Mouse (Mus musculus) adrenal gland (tissue): ENCODE measurements around the gene Spryd3.
"Not testable (repeated sequence)": the region's sequence is repeated elsewhere in the genome, so short reads cannot be mapped to it uniquely, and the experiment has no call there.

Source experiments
- intact Hi-C: fragments of 180-260 bp; cut with DNase I; formaldehyde crosslinking; loops from one replicate; pipeline ENCODE4 v1.15.1; 2025
- long read RNA-seq, 2 experiments: library from polyadenylated mRNA; unstranded; transcript quantifications; one replicate each; pipeline ENCODE4 v2.0.0; 2020; ENCODE audit warnings: borderline replicate concordance in 1 of 2; ENCODE audit not compliant: insufficient replicate concordance in 1 of 2

Spryd3 gene
- long read RNA-seq, experiment 1, transcript Spryd3-203 (11 exons, 2,456 nt) = major isoform, 11 of 14 reads
- long read RNA-seq, experiment 1, partial matches to known transcripts = 2 of 14 reads
- long read RNA-seq, experiment 1, other reads (novel, unspliced or antisense) = 1 of 14 reads
- long read RNA-seq, experiment 2, partial matches to known transcripts = 0 of 4 reads
- long read RNA-seq, experiment 2, other reads (novel, unspliced or antisense) = 0 of 4 reads

DNA sequence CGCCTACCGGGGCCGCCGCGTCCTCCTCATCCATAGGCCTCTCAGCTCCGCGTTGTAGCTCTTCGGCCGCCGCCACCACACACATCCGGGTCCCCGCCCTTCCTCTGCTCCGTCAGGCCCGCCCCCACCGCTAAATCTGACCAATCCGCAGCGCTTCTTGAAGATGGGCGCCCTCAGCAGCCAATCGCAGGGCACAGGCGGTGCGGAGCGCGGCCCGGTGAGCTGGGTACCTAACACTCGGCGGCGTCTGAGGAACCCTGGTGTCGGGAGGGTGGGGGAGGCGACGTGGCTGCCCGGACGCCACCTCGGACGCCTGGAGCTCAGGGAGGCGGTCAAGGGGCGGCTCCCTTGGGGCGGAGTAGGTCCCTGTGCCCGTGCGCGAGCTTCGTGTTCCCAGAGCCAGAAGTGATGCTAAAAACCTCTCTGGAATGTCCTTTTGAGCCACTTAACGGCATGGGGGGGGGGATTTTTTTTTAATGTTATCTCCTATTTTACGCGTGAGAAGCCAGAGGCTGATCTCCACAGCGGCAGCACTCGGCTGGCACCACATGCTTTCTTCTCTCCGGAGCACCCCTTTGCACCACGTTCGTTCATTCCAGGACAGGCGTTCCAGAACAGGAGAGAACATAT, at the start of gene Spryd3:
Gene Spryd3 (minus strand): TSS at position 106 of the 630 bp plus-strand sequence.
- intact Hi-C loops = no loop called here

DNA sequence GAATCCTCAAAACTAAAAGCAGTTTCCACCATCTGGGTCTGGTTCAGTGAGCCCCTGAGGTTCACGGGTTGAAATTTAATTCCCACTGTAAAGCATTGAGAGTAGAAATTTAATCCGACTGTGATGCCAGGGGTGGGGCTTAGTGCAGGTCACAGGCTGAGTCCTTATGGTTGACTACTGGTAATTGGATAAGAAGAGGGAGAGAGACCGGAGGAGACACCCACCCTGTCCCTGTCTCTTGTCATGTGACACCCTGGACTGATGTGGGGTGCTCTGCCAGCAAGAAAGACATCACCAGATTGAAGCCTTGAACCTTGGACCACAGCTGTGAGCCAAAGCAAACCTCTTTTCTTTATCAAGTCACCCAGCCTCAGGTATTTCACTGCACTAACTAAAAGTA, 47.0 kb upstream of the Spryd3 start:
- intact Hi-C loops = no loop called here

DNA sequence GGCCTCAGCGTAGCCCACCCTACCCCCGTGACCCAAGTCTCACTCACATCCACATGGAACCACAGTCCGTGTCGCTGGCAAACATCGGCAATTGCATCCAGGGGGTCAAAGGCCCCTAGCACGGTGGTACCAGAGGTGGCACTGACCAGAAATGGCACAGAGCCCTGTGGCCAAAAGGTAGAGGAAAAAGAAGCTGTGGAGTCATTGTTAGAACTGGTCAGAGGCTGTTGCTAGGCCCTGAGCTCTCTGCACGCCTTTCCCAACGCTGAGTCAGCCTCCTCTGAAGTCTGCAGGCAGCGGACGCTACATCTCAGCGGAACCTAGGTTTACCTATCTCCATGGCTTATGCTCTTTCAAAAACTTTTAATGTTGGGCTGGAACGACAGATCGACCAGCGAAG, 43.9 kb upstream of the Spryd3 start:
- intact Hi-C loops = loop anchor here (2.0 kb wide), 1 partner anchor 45 kb away; no protein-coding TSS in a partner anchor

DNA sequence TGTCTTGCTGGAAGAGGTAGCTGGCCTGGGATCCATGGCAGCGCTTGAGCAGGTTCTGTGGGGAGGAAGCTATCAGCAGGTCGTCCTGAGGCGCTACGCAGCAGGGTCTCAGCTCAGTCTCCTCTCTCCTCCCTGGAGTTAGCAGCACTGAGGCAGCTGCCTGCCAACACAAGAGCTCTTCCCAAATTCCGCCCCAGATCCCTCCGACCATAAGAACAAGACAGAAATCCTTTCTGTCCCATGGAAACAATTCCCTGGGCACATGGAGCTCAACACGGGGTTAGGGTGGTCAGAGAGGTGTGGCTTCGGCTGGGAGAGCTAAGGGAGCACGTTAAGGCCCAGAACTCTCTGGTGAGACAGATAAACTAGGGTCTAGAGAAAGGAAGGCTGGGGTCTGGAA, 43.1 kb upstream of the Spryd3 start:
- intact Hi-C loops = loop anchor here (2.0 kb wide), 1 partner anchor 46 kb away; no protein-coding TSS in a partner anchor

DNA sequence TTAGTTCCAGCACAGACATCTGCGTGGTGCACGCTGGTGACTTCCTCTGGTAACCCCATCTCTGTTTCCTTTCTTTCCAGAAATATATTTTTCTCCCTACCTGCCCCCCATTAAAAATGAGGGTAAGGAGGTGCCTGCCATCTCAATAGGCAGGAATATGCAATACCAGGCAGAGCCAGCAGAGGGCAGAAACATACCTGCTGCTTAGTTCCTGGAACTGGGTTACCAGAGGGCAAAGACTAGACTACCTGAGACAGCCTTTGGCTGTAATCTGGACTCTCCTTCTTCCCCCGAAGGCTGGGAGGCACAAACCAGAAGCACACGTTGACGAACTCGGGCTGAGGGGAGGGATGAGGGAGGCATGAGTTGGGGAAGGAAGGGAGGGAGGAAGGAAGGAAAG, 42.2 kb upstream of the Spryd3 start:
- intact Hi-C loops = loop anchor here (2.0 kb wide), 1 partner anchor 47 kb away; no protein-coding TSS in a partner anchor

DNA sequence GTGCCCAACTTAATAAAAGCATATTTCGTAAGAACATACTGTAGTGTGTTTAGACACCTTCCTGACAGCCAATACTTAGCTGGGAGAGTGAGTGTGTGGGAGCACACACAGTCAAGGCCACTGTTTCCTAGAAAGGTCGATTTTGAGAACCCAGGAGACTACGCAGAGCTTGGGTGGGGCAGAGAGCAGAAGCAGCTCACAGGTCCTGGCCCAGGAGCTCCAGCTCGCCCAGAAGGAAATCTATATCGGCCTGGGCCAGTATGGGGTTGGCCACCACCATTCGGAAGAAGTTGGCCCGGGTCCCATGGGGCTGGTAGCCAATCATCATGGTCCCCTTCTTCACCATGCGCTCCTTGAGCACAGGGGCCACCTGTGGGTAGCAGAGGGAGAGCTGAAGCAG, 41.4 kb upstream of the Spryd3 start:
- intact Hi-C loops = no loop called here

DNA sequence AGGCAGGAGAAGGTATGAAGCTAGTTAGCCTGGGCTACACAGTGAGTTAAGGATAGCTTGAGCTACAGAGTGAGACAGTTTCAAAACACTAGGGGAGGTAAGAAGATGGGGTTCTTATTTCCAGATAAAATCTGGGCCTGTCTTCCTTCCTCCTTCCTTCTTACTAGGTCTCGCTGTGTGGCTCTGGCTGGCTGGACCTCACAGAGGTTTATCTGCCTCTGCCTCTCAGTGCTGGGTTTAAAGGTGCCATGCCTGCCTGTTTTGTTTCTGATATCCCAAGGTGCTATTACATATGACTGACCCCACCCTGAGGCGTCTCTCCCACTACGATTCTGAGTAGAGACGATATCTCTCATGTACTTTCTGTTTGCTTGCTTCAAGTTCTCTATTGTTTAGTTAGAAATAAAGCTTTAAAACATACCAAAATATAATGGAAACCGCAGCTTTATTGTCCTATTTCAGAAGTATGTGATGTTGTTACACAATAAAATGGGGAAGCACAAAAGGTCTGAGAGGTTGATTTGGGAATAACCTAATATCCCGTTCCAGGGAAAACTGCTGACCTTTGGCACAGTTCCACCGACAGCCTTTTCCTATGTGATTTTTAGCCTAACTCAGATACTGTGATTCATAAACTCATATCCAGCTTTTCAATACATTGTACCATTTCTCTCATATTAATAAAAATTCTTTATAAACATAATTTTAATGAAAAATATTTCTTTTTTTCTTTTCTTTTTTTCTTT, 40.7 kb upstream of the Spryd3 start:
- intact Hi-C loops = no loop called here

DNA sequence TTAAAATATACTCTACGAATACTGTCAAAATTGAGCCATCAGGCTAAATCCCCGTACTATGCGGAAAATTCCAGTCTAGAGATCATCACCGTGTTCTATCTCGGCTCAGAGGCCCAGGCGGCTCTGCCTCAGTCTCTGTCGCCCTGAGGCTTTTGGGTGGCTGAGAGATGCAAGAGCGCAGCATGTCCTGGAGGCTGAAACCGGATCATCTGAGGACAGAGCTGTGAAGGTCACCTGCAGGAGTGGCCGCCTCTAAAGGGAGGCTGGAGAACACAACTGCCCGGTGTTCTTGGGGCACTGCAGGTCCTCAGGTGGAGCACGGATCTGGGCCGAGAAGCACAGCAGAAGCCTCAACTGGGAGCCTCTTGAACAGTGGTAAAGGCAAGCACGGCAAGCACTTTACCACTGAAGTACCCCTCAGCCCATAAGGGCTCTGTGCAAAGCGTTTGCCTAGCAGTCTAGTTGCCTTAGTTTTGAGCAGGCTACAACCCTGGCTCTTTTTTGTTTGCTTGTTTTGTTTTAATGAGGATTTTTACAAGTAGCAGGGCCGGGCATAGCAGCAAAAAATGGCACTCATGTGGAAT, 39.8 kb upstream of the Spryd3 start:
- intact Hi-C loops = no loop called here

DNA sequence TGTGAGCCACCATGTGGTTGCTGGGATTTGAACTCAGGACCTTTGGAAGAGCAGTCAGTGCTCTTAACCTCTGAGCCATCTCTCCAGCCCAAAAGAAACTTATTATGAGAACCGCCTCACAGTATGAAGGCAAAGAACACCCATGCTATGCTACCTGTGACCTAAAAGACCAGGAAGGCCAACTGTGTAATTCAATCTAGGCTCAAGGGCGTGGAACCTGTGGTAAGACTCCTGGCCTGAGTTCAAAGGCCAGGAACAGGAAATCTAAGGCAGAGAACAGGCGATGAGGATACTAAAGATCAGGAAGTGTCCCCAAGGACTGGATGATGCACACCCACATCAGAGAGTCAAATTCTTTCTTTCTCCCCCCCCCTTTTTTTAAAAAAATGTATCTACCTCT, 37.5 kb upstream of the Spryd3 start:
- intact Hi-C loops = no loop called here

DNA sequence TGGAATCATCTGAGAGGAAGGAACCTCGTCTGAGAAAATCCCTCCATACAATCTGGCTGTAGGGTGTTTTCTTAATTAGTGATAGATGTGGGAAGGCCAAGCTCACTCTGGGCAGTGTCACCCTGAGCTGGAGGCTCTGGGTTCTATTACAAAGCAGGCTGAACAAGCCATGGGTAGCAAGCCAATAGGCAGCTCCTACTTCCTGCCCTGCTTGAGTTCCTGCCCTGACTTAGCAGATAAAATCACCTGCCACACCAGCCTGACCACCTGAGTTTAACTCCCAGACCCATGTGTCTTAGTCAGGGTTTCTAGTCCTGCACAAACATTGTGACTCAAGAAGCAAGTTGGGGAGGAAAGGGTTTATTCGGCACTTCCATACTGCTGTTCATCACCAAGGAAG, 33.0 kb upstream of the Spryd3 start:
- intact Hi-C loops = no loop called here

DNA sequence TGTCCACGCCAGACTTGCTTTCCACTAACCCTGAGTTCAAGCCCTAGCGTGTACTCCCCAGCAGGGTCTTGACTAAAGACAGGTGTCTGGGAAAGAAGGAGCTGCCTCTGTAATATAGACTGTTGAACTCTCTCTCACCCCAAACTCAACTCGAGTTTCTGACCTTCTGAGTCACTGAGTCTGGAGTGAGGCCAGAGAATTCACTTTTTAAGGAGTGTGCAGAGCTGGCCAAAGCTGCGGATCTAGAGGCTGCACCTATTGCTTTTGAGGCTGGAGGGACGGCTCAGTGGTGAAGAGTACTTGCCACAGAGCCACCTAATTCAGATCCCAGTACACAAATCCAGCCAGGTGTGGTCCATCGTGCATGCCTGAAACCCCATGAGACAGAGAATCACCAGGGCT, 31.6 kb upstream of the Spryd3 start:
- intact Hi-C loops = no loop called here

DNA sequence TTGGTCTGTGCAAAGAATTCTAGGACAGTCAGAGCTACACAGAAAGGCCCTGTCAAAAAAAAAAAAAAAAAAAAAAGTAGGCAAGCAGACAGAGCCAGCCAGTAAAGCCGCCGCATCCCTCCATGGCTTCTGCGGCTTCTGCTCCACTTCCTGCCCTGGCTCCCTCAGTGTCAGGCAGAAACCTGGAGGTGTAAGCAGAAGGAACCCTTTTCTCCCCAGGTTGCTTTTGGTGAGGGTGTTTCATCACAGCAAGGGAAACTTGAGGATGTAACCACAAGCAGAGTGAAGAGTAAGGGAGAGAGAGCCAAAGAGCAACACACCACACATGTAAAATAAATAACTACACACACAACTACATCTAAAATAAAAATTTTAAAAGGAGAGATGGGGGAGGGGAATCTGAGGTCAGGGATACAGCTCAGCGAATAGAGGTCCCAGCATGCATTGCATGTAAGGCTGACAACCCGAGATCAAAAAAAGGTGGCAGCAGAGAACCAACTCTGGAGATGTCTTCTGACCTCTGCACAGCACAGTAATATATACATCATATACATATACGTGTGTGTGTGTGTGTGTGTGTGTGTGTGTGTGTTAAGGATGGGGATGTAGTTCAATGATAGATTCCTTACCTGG, 29.6 kb upstream of the Spryd3 start:
- intact Hi-C loops = no loop called here

DNA sequence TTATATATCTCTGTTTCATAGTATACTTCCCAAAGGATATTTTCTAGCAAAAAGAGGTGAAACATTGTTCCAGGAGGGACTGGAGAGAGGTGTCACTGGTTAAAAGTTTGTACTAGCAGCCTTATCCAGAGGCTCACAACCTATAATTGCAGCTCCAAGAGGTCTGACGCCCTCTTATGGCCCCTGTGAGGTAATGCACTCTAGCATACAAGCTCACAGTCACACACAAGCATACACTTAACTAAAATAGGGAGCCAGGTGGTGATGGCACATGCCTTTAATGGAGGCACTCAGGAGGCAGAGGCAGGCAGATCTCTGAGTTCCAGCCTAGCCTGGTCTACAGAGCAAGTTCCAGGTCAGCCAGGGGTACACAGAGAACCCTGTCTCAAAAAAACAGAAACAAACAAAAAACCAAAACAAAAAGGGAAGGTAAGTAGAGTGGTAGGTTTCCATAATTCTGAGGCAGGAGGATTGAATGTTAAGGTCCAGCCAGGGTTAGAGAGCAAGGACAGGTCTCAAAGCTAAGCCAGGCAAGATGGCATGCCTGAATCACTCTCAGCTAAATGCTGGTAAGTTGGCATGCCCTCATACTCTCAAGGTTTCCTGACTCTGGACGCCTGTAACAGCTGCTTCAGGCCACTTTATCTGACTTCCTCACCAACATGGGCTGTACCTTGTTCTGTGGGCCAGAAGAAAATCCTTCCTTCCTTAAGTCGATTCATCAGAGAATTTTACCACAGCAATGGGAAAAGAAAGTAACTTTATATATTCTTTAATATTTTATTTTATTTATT, 28.1 kb upstream of the Spryd3 start:
- intact Hi-C loops = no loop called here

DNA sequence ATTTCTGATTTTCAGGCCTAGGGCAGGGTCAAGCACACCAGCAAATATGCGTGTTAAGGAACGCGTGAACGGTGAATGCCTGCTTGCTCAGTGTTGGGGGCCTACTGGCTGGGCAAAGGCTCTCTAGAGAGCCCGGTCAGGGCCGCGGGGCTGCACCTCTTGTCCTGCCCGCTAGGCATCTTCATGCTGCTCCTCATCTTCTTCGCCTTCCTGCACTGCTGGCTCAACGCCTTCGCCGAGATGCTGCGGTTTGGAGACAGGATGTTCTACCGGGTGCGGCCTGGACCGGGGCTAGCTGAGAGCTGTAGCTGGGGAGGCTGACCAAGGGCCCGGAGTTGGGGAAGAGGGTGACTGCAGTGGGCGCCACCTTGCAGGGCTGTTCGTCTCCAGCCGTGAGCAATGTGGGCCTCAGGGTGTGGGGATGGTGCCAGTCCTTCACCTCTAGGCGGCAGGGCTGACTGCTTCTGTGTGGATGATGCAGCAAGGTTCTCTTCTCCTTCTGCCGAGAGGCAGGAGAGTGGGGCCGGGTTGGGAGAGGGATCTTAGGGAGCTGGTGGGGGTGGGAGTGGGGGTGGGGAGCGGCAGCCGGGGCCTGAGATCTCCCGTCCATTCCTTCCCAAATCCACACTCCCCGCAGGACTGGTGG, 24.5 kb upstream of the Spryd3 start:
- intact Hi-C loops = no loop called here

DNA sequence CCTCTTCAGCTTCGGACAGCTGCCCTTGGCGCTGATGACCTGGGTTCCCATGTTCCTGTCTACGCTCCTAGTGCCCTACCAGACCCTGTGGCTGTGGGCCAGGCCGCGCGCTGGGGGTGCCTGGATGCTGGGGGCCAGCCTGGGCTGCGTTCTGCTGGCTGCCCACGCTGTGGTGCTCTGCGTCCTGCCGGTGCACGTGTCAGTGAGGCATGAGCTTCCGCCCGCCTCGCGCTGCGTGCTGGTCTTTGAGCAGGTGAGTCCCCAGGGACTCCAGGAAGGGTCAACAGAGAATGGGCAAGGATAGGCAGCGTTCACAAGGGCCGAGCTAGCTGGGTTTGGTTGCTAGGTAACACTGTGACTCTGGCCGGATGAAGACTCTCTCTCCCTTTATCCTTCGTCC, 20.8 kb upstream of the Spryd3 start:
- intact Hi-C loops = no loop called here

DNA sequence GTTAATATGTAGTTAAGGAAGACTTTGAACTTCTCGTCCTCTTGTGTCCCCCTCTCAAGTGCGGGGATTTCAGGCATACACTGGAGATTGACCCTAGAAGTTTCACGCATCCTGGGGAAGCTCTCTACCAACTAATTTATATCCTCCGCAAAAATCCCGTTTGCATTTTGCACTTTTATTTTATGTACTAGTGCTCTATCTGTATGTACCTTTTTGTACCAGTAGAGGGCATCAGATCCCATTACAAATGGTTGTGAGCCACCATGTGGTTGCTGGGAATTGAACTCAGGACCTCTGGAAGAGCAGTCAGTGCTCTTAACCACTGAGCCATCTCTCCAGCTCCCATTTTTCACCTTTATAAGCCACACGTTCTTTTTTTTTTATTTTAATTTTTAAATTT, 19.0 kb upstream of the Spryd3 start:
- intact Hi-C loops = not testable (repeated sequence)

DNA sequence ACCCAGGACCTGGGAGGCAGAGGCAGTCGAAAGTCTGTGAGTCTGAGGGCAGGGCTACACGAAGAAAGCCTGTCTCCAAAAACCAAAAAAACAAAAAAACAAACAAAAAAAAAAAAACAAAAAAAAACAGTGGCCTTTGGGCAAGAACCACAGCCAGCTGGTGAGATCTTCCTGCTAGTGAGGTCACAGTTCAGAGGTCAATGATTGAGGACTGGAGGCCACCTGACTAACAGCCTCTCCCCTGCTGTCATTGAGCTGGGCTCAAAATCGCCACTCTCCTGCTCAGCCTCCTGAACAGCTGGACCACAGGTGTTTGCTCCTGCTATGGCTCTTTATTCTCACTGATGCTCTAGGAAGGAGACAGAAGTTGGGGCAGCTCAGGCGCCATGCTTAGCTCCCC, 16.6 kb upstream of the Spryd3 start:
- intact Hi-C loops = no loop called here

DNA sequence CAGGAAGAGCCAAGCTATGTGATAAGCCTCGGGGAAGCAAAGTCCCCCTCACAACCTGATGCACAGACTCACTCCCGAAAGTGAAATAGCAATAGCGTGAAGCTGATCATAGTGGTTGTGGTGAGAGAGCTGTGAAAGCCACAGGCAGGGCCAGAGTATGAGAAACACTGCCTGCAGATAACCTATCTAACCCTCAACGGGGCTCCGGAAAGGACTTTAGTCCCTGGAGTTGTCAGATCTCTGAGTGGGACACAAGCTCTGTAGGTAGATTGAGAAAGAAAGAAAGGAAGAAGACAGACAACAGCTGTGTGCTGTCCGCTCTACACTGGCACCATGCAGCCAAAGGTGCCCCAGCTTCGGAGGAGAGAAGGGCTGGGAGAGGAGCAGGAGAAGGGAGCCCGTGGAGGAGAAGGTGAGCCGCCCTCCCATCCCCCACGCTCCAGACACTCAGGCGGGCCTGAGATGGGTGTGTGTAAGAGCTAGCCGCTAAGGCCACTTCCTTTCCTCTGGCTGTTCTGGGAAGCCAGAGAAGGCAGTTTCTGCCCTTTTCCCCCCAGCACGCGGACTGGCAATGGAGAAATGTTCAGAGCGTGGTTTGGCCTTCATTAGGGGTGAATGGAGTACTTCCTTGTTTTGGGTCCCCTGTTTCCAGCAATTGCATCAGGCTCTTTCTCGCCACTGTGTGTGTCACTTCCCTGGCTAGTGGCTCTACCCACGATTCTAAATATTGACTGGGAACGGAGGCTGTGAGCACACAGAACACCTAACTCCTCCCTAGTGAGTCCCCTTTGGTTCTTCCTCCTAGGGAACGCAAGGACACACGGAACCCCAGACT, 14.5 kb upstream of the Spryd3 start, which contains the start of gene Soat2:
Gene Soat2 (plus strand): TSS at position 226 of the 835 bp plus-strand sequence.
- intact Hi-C loops = no loop called here

DNA sequence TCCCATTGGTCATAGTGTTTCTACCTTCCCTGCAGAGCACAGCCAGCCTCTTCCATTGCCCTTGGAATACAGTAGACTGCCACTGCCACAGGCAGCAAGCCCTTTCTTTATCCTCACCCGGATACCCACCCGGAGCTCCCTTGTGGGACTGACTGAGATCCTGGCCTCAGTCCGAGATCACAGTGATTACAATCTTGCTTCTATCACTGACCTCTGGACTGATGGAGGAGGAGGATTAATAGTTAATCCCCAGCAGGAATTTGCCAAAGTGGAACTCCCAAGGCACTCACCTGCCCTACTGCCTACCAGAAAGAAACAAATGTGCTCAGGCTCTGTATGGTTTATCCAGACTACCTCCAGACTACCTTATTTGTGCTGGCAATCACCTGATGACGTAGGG, 13.5 kb upstream of the Spryd3 start:
- intact Hi-C loops = loop anchor here (5.0 kb wide), 1 partner anchor 42 kb away; no protein-coding TSS in a partner anchor
